Mouse (Mus musculus) hindbrain, embryonic 11.5 days (tissue): ENCODE measurements around the gene A830018L16Rik. TPM values are rescaled to one million over a fixed set of nuclear protein-coding genes. Genes with fewer than 3 reads are reported as not detected.

Experiments used
- ATAC-seq: fragments of 200-750 bp; cut with Nextera tagmentation; 2 replicates; pipeline ENCODE4 v1.8.0; 2017; ENCODE audit warnings: mild to moderate bottlenecking, moderate TSS enrichment, moderate library complexity; ENCODE audit not compliant: low FRiP score
- DNase-seq: peaks from one replicate; pipeline ENCODE4 v3.0.0-alpha.2; 2015; ENCODE audit warnings: low spot score
- H3K27ac ChIP-seq: fragments of 300-500 bp; sonication (generic); 2 replicates; pipeline ENCODE4 v1.5.1; 2014; ENCODE audit warnings: mild to moderate bottlenecking, low read depth, low read length
- H3K27me3 ChIP-seq: fragments of 300-500 bp; sonication (generic); 2 replicates; pipeline ENCODE4 v1.6.1; 2014; ENCODE audit warnings: mild to moderate bottlenecking, low read length, moderate library complexity, mixed read lengths; ENCODE audit not compliant: control insufficient read depth, insufficient read depth
- H3K36me3 ChIP-seq: fragments of 300-500 bp; sonication (generic); 2 replicates; pipeline ENCODE4 v1.6.1; 2014; ENCODE audit warnings: mild to moderate bottlenecking, low read length, moderate library complexity, mixed read lengths; ENCODE audit not compliant: control insufficient read depth, insufficient read depth
- H3K4me1 ChIP-seq: fragments of 300-500 bp; sonication (generic); replicated peaks from 2 replicates; pipeline ENCODE4 v1.6.1; 2014; ENCODE audit warnings: low read length, mixed read lengths; ENCODE audit not compliant: control insufficient read depth, insufficient read depth
- H3K4me2 ChIP-seq: fragments of 300-500 bp; sonication (generic); replicated peaks from 2 replicates; pipeline ENCODE4 v1.6.1; 2014; ENCODE audit warnings: mild to moderate bottlenecking, low read depth, low read length
- H3K4me3 ChIP-seq: fragments of 300-500 bp; sonication (generic); 2 replicates; pipeline ENCODE4 v1.5.1; 2014; ENCODE audit warnings: low read depth, low read length
- H3K9ac ChIP-seq: fragments of 300-500 bp; sonication (generic); 2 replicates; pipeline ENCODE4 v1.6.1; 2014; ENCODE audit warnings: low read depth, low read length
- H3K9me3 ChIP-seq: fragments of 300-500 bp; sonication (generic); 2 replicates; pipeline ENCODE4 v1.6.1; 2016; ENCODE audit warnings: low read length; ENCODE audit not compliant: control insufficient read depth
- WGBS: fragments of 180-500 bp; shearing (Covaris S2); extraction: QIAGEN DNeasy Blood & Tissue Kit; methylation state at CpG from one replicate; pipeline ENCODE4 v1.1.7; 2014; 5-methylcytosine and 5-hydroxymethylcytosine counted together
- polyA plus RNA-seq: library from polyadenylated mRNA; unstranded; fragments of >200 nt; fragmentation: Nextera tagmentation; extraction: Ambion mirVana; gene quantifications from 2 replicates; pipeline ENCODE4 v1.2.1, GENCODE M21; 2014

Gene A830018L16Rik
- polyA plus RNA-seq, 1 experiment from 2014 or later = 1.2 TPM

- 46% methylated on average over 2 of the region's 2 CpGs for WGBS
- Histone ChIP-seq H3K36me3 (no peaks in the 10 kb centered on the region), H3K27me3 (no peaks in the 10 kb centered on the region), H3K4me3 (no peak overlapping the region), H3K4me2 (no peak overlapping the region), H3K27ac (no peak overlapping the region), H3K9ac (no peak overlapping the region), H3K4me1 (no peaks in the 10 kb centered on the region), H3K9me3 (no peaks in the 10 kb centered on the region)
- DNase-seq = no peak
- ATAC-seq = no peak
Observed at GRCm38 (mm10) chr1:11748424-11748823, 334.5 kb downstream of the A830018L16Rik start.

DNA sequence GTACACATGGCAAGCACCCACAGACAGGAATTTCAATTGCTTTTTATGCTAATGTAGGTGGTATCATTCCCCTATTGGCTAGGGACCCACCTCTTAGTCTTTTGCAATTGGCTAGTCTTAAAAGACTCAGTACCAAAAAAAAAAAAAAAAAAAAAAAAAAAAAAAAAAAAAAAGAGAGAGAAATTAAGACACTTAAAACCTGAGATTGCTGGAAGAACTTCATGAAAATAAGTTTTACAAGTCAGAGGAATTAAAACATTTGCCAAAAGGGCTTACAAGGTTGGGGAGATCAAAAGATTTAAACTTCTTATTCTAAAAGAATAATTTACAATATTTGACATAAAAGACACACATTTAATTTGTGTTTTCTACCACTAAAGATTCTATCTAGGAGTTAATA, 336.2 kb downstream of the A830018L16Rik start:
- ATAC-seq = no peak
- Histone ChIP-seq H3K27me3 (no peaks in the 10 kb centered on the region), H3K4me3 (no peak overlapping the region), H3K36me3 (no peaks in the 10 kb centered on the region), H3K4me1 (no peaks in the 10 kb centered on the region), H3K4me2 (no peak overlapping the region), H3K9ac (no peak overlapping the region), H3K9me3 (no peaks in the 10 kb centered on the region), H3K27ac (no peak overlapping the region)
- no peak for DNase-seq

DNA sequence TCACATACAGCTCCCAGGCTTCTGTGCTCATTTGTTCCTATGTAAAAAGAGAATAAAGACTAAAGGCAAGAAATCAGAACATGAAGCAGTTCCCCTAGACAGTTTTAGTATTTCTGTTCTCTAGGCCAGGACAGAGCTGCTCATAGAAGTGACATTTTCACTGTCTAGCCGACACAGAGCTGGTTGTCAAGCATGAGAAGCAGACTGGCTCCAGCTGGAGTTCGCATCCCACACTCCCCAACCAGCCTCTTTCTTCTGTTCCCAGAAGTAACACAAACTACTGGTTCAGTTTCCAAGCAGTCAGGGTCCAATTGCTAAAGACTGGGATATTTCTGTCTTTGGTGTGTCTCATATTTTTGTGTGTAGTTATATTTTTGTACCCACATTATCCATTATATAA, 336.7 kb downstream of the A830018L16Rik start:
- 84% methylated on average over 2 of the region's 2 CpGs for WGBS
- no peak overlapping the region for H3K9ac ChIP-seq
- no peaks in the 10 kb centered on the region for H3K9me3 ChIP-seq
- H3K36me3 ChIP-seq = no peaks in the 10 kb centered on the region
- no peak overlapping the region for H3K27ac ChIP-seq
- ATAC-seq = no peak
- H3K4me2 ChIP-seq = no peak overlapping the region
- no peak overlapping the region for H3K4me3 ChIP-seq
- DNase-seq = no peak
- H3K4me1 ChIP-seq = no peaks in the 10 kb centered on the region
- no peaks in the 10 kb centered on the region for H3K27me3 ChIP-seq

GRCm38 (mm10) chr1:11751996-11752395, 338.1 kb downstream of the A830018L16Rik start:
- Histone ChIP-seq H3K4me3 (no peak overlapping the region), H3K36me3 (no peaks in the 10 kb centered on the region), H3K9ac (no peak overlapping the region), H3K4me2 (no peak overlapping the region), H3K27ac (no peak overlapping the region), H3K4me1 (no peaks in the 10 kb centered on the region), H3K27me3 (no peaks in the 10 kb centered on the region), H3K9me3 (no peaks in the 10 kb centered on the region)
- no peak for ATAC-seq
- DNase-seq = no peak

DNA sequence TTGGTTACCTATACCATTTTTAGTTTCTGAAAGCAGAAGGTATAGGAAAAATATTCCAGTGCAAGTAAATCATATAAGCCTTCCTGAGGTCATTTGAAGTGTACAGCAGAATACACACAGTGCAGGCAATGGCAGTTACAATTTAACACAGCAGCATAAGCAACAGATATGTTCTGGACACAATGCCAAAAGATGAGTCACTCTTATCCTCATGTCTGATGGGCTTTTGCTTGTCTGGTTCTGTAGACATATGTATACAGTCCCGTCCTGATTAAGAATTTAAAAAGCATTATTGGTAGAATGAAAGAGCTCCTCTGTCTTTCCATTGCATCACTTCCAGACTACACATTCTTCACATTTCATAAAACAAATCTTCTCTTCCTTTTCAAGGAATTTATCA, 374.4 kb downstream of the A830018L16Rik start:
- Histone ChIP-seq H3K4me2 (no peak overlapping the region), H3K4me3 (no peak overlapping the region), H3K36me3 (no peaks in the 10 kb centered on the region), H3K27me3 (no peaks in the 10 kb centered on the region), H3K9ac (no peak overlapping the region), H3K27ac (no peak overlapping the region), H3K4me1 (no peaks in the 10 kb centered on the region), H3K9me3 (no peaks in the 10 kb centered on the region)
- DNase-seq = no peak
- ATAC-seq = no peak
- 76% methylated on average over 1 of the region's 1 CpGs for WGBS

DNA sequence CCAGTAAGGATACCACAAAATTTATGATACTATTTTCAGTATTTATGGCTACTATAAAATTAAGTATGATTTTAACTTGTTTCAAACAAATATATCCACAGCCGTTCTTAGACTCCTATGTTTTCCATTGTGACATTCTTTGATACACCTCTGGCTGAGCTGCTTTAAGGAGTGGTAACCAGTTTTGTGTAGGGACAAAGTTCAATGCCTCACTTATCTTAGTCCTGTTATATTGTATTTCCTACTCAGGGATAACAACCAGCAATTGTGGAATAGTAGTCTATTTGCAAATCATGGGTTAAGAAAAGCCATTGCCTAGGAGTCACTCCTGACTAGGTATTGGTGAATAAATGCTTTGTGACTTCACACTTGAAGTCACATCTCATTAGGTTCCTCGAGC, 378.9 kb downstream of the A830018L16Rik start:
- no peak for DNase-seq
- no peak overlapping the region for H3K9ac ChIP-seq
- H3K4me2 ChIP-seq = no peak overlapping the region
- no peaks in the 10 kb centered on the region for H3K27me3 ChIP-seq
- no peaks in the 10 kb centered on the region for H3K4me1 ChIP-seq
- ATAC-seq = no peak
- 72% methylated on average over 2 of the region's 2 CpGs for WGBS
- no peak overlapping the region for H3K4me3 ChIP-seq
- no peak overlapping the region for H3K27ac ChIP-seq
- H3K9me3 ChIP-seq = no peaks in the 10 kb centered on the region
- no peaks in the 10 kb centered on the region for H3K36me3 ChIP-seq

DNA sequence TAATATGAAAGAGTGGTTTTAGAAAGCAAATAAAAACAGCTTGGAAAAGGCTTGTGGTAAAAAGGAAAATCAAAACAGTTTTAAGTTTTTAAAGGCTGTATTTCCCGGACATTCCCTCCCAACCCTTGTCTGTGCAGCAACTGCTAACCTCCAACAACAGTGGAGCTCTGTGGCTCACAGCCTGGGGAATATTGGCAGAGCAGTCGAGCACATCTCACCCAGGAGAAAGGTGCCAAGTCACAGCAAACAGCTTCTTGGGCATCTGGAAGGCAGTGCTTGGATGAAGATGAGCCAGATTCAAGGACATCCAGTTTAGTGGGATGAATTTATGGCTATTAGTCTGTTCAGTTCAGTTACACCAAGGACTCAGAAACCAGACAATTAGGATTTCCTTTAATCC, 381.8 kb downstream of the A830018L16Rik start:
- no peak overlapping the region for H3K27ac ChIP-seq
- no peaks in the 10 kb centered on the region for H3K36me3 ChIP-seq
- no peaks in the 10 kb centered on the region for H3K4me1 ChIP-seq
- H3K9ac ChIP-seq = no peak overlapping the region
- no peak overlapping the region for H3K4me2 ChIP-seq
- ATAC-seq (no peak), DNase-seq (no peak)
- H3K9me3 ChIP-seq = no peaks in the 10 kb centered on the region
- H3K27me3 ChIP-seq = no peaks in the 10 kb centered on the region
- 68% methylated on average over 2 of the region's 2 CpGs for WGBS
- no peak overlapping the region for H3K4me3 ChIP-seq

GRCm38 (mm10) chr1:11872847-11873246, 458.9 kb downstream of the A830018L16Rik start:
- Histone ChIP-seq H3K9ac (no peak overlapping the region), H3K4me3 (no peak overlapping the region), H3K27ac (no peak overlapping the region), H3K9me3 (no peaks in the 10 kb centered on the region), H3K4me2 (no peak overlapping the region), H3K4me1 (no peaks in the 10 kb centered on the region), H3K27me3 (no peaks in the 10 kb centered on the region), H3K36me3 (no peaks in the 10 kb centered on the region)
- WGBS = 79% methylated on average over 4 of the region's 4 CpGs
- ATAC-seq (no peak), DNase-seq (no peak)

- Histone ChIP-seq H3K27me3 (no peaks in the 10 kb centered on the region), H3K9ac (no peak overlapping the region), H3K27ac (no peak overlapping the region), H3K4me2 (no peak overlapping the region), H3K36me3 (no peaks in the 10 kb centered on the region), H3K4me1 (no peaks in the 10 kb centered on the region), H3K4me3 (no peak overlapping the region), H3K9me3 (no peaks in the 10 kb centered on the region)
- DNase-seq (no peak), ATAC-seq (no peak)
- 64% methylated on average over 1 of the region's 1 CpGs for WGBS
Observed at GRCm38 (mm10) chr1:11873573-11873972, 459.7 kb downstream of the A830018L16Rik start.
